Mouse (Mus musculus): ENCODE results near the gene Usp25. TPM values are rescaled to one million over a fixed set of nuclear protein-coding genes. Genes with fewer than 3 reads are reported as not detected.

Usp25 gene
- polyA plus RNA-seq (2017; shearing (Covaris generic)): 10 to 100 TPM; 18.4 to 30.8 TPM

DNA sequence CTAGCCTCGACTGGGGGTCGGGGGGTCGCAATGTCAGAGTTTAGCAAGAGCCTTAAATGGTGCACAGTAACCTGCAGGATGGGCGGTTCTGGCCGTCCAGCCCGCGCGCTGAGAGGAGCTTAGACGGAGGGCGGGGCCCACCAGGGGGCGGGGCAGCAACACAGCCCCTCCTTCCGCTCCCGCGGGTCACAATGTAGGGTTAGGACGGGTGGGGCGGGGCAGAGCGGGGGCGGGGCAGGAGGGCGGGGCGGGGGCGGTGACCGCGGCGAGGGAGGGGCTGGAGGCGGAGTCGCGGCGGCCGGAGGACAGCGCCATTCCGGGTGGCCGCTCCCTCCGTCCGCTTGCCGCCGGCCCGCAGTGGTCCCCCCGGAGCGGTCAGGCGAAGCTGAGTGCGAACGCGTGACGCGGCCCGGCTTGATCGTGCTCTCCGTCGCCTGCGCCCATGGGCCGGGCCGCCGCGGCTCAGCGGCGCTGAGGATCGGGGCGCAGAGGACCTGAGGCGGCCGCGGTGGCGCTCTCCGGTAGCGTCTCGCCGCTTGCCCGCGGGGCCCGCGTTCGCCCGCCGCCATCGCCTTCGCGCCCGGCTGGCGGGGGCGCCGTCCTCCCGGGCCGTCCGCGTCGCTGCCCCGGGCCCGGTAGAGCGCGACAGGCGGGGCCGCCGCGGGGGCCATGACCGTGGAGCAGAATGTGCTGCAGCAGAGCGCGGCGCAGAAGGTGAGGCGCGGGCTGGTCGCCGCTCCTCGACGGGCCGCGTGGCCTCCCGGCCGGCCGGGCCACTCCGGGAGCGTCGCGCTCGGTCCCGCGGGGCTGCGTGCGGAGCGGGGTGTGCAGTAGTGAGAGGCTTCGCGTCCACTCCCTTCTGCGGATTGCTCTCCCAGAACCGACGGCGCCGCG lies at the start of gene Usp25:
Gene Usp25, plus strand, starts transcription at position 280 of the 894 bp plus-strand sequence.
- ATAC-seq: peak; percentile 71

DNA sequence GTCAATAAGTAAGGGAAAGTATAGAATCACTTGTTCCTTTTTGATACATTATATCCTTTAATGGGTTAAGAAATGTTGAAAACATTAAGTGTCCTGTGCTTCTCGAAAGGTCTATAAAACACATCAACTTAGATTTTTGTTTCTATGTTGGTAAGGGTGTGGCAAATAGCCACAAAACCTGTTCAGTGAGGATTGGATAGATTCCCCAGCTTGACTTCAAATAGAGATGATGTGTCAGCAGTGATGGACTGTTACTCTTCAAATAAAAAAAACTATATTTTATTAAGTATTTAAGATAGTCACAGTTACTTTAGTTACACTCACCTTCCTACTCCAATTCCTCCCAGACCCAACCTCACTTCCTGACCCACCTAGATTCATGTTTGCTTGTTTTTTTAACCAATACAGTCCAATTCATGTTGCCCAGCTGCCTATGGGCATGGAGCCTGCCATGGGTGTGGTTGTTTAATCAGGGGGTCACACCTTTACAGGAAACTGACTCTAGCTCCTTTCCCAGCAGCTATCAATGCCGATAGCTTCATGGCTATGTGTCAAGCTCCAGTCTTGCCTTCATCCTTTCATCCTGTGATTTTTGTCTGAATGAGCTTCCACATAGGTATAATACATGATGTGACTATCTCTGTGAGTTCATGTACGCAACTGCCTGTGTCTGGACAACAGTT lies 45.8 kb upstream of the Usp25 start:
- ATAC-seq: no peak

DNA sequence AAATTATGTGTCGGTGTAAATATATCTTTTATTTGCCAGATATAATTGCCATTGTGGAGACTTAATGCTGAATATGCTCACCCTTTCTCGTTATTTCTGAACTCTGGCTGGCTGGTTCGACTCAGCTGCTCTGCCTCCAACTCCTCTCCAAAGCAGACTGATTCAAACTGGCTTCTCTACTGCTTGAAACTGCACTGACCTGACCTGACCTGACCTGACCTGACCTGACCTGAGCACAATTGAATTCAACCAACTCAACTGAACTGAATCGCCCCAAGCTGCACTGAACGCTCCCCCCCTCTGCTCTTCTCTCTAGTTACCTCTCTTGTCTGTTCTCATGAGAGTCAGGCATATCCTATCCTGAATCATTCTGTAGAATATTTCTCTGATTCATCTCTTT lies 42.3 kb upstream of the Usp25 start:
- ATAC-seq: no peak

DNA sequence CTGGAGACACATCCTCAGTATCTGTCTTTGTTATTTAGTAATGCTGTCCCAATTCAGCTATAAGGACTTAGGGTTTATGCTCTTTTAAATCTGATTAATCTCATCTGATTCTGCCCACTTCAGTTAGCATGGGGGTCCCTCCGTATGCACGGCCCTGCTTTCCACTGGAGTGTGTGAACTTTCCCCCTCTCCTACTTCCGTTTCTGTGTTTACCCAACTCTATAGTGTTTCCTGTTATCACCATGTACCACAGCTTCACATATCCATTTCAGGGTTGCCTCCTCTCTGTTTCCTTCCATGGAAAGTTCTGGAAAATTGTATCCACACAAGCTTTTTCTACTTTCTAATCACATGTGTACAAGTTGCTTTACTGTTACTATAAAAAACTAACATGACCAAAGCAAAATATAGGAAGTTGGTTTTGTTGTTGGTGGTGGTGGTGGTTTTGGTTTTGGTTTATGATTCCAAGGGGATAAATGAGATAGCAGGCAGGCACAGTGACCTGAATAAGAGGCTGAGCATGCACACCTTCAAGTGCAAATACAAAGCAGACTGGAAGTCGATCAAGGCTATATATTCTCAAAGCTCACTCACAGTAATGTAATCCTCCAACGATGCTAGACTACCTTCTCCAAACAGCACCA lies 36.6 kb upstream of the Usp25 start:
- no peak for ATAC-seq

DNA sequence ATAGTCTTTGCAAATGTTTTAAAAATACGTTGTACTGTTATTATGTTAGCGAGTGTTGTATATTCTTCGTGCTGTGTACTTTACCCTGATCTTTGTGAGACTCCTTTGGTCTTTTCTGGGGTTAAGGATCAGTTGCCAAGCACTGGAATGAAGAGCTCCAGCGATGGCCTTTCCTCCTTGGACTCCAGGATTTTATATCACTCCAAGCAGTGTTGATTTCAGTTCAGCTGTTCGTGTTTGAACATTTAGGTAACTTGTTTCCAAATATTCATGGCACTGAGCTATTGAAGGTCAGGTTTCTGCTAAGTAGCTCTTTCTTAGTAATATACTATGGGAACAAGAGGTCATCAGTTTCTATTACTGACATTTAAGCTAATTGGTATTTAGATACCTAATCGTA lies 29.8 kb upstream of the Usp25 start:
- ATAC-seq: no peak

DNA sequence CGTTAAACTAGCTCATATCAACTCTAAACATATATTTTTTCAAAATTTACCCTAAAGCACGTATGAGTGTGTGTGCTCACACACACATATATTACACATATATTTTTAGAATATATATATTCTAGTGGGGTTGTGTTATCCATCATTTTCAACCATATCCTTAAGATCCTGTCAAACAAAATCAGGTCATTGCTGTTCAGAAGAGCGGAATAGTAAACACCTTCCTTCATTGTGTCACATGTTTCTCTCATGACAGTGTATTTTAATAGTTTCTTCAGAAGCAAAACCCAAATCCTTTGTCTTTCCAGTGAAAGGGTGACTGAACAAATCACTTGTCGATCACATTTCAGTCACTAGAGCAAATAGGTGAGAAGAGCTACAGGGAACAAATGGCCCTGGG lies 25.8 kb upstream of the Usp25 start:
- no peak for ATAC-seq

DNA sequence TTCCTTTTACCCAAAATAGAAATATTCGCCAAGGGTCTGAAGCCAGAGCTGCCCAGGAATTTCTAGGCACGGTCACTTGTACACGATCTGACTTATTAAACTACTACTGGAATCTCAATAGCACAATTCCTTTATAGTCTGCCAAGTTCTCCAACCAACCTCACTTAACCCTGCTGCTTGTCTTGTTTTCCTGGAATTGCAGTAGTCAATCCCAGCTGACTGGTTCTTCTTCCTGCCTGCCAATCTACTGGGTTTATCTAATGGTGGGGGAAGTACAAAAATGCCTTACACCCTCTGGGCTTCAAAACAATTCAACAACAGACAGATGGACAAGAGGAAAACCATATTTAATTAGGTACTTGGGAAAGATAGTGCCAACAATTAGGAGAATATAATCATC lies 9.6 kb upstream of the Usp25 start:
- no peak for ATAC-seq

DNA sequence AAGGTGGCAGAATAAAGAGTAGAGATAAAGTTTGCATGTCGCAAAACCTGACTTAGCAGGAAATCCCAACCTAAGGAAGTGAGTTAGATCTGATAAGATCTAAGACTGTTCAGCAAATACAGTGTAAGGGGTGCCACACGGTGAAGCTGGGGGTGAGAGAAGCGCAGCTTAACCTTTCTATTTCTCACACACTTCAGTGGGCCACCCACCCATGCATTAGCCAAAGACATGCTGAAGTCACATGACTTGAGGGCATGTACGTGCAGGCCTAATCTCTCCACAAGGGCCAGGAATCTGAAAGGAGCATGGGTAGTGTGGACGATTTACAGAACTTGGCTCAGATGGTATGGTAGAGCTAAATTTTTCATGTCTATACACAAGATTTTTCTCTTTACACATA lies 4.3 kb upstream of the Usp25 start:
- ATAC-seq: peak; percentile 10

DNA sequence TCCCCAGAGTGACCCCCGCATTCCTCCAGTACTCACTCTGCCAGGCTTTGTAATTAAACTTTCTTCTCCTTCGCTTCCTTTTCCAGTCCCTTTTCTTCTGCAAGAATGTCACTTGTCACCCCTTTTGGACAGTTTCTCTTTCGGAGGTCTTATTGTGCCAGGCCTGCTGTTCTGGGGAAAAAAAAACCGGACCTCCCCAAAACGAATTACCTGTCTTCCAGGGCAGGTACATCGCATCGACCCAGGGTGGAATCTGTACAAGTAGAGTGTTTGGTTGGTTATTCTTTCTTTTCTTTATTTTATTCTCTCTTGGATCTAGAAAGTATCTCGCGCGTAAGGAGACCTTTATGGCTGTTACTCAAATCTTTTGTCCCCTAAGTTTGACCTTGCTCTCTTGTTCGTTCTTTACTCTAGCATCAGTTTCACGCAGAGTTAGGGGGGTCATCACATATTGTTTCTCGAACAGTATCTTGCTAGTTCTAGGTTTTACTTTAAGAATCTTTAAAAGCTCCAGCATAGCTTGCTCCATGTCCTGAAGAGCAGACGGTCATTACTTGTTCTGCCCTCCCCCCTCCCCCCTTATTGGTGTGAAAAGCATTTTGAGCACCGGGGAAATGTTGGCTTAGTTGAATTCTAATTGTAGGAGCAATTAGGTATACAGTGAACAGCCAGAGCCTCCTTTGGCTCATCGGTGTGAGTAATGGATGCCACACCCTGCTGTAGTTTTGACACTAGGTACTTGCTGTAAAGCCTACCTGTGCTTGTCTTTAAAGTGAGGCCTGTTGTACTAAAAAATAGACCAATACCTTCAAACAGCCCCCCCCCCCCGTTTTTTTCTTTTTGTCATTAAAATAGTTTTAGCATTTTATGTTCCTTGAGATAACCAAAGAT lies 1.1 kb downstream of the Usp25 start:
- no peak for ATAC-seq

DNA sequence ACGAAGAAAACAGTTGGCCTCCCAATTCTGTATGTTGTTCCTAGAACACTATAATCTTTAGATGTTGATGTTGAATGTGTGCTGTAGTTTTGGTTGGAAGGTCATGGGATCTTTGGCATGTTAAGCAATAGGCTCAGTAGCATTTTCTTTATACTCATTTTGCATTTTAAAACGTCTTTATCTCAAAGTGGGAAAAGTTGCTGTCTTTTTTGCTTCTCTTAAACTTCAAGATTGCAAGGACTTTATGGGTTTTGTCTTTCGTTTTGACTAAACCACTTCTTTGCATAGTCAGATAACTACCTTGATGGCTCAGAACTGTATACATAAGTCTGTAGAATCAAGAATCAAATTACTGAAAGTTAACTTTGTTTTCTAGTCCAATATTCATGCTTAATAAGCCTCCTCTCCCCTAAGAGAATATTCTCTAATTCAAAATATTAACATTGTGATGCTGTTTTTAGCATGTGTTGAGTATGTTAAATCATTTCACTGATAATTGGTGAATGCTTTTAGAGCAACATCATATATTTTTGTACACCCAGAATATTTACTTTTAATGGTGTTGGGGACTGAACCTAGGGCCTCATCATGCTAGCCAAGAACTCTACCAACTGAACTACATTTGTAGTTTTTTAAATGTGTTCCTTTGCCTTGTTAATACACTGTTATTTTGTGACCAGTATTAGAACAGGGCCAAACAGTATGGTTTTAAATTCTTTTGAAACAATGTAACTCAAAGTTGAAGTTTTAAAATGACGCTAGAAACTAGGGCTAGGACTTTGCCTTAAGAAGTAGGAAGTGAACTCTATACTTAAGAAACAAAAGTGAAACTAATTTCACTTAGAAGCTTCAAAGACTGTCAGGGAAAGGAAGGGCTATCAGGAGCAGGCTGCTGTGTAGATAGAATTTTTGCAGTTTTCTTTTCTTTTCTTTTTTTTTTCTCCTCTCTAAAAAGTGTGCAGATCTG lies 2.2 kb downstream of the Usp25 start:
- ATAC-seq: peak; percentile 71

DNA sequence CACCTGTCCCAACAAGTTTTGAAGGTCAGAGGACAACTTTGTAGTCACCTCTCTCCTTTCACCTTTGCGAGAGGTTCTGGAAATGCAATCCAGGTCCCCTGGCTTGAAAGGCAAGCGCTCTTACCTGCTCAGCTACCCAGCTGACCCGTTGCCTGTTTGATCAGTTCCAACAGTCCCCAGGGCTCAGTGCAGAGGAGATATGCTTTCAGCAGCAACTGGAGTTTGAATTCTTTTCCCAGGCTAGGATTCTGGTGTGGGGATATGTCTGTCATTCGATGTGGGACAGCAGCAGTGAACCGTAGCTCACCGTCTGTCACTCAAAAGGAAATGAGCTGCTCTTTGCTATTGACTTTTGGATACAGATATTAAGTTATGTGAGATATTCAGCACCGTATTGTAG lies 4.4 kb downstream of the Usp25 start:
- no peak for ATAC-seq

DNA sequence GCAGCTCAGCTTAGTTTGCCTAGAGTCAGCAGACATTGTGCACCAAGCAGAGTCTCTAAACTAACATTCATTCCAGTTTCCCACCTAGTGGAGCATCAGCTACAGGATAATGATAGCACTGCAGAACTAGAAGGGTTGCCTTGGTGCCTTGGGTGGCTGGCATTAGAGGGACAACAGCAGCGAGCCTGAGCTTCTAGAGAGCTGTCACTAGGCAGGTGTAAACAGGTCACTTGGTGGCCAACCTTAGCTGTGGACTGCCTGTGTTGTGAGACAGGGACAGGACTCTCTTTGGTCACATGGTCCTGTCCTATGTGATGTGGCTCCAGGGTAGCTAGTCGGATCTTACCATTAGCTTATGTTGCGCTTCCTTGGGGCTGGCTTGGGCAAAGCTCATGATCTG lies 6.7 kb downstream of the Usp25 start:
- ATAC-seq: no peak

DNA sequence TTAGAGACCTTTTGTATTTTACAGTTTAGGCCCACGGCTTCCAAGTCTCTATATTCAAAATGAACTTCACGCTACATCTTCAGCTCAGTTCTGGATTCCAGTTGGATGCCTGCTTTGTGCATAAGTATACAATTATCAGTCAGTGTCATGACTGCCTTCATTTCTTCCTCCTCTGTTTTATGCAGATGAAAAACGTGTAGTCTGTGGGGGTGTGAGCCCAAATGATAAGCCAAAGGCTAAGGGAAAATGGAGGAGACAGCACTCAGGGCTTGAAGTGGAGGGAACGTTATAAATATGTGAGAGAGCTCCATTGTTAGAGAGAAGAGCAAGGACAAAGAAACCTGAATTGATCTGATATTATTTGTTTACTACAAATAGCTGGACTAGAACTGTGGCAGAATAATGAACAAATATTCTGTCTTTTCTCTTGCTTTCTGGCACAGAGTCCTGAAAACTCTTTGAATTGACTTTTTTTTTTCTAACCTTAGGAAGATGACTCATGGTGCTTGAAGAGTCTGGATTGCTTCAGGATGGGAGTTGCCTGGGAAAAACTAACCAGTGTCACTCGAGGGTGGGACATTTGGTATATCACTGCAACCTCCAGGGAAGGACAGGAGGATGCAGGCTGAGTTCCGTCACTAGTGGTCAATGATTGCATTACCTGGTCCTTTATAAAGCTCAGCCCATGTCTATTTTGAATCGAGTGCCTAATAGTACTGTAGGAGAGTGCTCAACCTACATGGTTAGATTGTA lies 10.3 kb downstream of the Usp25 start:
- ATAC-seq: no peak

DNA sequence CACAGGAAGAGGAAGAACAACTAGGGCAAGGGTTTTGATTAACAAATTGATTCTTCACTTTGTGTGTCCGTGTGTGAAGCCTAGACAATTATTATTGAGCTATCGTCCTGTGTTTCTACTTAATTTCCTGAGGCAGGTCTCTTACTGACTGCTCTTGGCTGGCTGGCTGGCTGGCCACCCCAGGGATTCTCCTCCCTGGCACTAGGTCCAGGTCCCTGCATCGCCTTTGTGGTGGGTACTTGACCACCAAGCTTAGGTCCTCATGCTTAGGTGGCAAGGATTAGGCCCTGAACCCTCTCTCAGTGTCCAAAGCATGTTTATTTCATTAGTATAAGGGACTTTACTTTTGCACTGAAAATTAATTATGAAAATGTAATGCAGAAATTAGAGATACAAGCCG lies 12.6 kb downstream of the Usp25 start:
- ATAC-seq: no peak

DNA sequence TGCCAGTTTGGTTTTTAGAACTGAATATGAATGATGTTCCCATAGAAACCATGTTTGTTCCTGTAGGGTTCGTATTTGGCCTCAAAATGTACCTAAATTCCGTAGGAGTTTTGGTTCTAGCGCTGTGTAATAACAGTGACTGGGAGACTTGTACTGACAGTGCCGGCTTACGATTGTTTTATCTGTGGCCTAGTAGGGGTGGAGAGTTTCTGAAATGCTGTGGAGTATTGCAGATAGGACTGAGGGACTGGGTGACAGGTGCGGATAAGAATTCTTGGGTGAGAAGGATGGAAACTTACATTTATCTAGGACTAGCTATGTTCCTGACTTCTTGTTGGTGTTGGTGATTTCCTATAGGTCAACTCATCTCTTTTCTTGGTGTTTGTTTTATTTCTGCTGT lies 13.4 kb downstream of the Usp25 start:
- no peak for ATAC-seq

DNA sequence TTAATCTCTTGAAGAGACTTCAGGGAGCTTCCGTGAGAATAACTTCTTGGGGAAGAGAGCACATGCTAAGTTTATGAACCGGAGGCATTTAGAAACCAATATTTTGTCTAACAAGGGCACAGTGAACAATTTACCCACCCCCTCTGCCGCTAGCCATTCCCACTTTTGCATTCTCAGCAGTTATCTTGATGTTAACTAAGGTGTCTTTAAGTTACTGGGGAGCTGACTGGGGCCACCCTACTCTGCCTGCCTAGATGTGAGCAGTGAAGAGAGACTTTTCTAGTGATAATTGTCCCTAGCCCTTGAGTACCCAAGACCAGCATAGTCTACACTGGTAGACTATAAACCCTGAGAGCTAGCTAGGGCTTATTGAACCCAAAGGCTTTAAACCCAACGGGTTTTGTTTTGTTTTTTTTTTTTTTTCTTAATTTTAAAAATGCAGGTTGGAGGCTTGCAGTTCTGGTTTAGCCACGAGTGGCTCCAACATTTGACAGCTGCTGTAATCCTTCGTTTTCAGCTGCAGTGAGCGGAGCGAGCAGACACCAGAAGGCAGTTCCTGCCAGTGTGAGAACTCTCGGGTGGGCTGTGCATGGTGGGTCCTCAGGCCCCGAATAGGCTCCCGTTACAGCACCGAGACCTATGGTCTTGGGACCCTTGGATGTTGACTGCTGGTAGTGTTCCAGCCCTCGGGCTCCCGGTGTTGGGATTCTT lies 14.6 kb downstream of the Usp25 start:
- no peak for ATAC-seq

DNA sequence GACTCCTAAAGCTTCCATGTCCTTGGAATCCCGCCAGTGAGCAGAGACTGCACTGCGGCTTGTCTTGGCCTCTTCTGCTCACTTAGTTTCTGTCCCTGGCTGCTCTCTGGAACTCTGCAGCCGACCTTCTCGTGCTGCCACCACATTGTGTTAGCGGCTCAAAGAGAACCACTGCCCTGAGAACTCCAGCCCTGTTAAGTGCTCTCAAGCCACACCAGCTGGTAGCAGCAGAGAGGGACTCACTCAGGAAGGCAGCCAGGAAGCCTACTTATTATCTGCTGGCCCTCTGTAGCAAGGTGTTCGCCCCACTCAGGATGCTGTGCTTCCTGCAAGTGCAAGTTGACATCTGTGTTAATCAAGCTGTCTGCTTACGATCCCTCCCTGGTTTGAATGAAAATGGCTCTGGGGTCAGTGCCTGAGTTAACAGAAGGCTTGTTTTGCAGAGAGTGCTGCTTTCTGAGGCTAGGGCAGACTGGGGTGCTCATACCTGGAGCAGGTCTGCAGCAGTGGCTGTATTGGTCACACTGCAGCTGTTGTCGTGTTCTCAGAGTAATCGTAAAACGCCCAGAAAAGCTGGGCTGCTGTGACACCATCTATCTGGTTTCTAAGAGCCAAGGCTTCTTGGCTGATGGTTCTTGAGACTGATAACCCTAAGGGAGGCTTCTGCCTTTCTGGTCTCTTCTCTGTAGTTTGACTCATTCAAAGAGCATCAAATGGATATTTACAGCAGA lies 15.3 kb downstream of the Usp25 start:
- no peak for ATAC-seq

DNA sequence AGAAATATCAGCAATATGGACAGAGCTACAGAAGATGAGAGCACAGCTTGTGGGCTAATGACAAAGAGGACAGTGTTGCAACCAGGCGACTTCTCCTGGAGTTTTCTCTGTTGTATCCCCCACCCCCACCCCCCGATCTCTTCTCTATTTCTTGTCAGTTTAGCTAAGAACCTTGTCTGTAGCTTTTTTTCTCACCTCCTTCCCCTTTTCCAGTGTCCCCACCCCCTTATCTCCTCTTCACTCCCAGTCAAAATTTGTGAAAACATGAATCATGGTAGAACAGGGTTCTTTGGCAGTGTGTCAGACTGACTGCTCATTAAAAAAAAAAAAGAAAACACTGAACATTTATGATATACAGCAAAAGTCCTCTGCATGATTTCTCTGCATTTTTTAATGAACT lies 16.9 kb downstream of the Usp25 start:
- ATAC-seq: no peak

DNA sequence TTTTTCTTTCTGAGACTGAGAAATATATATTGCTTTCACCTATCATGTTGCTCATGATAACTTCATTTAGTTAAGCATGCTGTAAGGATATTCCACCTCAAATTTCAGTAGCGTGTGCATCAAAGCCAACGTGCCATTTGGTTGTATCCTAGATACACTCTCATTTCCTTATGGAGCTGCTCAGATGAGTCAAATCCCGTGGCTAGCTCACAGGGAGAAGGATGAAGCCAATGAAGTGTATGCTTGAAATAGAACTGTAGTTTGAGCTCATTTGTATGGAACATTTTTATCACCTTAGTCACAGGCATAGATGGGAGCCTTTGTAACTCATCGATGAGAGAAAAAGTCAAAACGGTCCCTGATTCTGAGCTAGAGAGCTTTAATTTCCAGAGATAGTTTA lies 20.8 kb downstream of the Usp25 start:
- no peak for ATAC-seq
